Mouse (Mus musculus) right cerebral cortex, adult 18-20 months (tissue): ENCODE data around the gene Irak1.

Experiments
- DNase-seq: peaks from one replicate; pipeline ENCODE4 v3.0.0; 2022; ENCODE audit warnings: mixed read lengths

Irak1 gene

DNA sequence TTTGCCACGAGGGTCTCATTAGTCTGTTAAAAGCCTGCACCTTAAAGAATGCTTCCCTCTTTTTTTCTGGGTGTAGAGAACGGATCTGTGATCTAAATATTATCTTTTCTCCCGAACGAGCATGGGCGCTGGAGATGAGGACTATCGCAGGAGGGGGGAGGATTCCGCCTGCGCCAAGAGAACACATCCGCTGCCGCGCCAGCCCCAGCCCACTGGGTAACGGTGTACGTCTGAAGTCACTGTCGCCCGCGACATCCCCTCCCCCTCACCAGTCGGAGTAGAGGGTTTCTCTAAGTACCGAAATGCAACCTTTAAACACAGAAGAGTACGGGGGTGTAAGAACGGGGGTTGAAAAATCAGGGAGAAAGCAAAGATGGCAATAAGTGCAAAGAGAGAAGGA, 58.4 kb downstream of the Irak1 start:
- DNase-seq: peak; percentile 75

DNA sequence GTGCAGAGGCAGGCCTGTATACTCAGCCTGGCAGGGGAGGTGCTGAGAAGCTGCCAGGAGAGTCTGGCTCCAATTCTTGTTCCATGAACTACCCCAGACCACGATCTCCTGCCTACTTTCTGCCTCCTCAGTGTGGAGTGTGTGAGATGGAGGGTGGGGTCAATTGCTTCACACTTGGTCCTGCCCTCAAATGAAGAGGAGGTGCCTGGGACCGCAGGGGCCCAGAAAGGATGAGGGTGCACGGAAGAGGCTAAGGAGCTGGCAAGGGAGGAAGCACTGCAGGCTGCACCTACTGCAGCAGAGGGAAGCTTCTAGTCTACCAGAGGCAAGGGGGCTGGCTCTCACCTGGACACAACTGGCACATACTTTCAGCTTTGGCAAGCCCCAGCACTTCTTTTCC, 59.4 kb downstream of the Irak1 start:
- no peak for DNase-seq
